ENCODE assay signal across 12 mouse cellular contexts in the genomic region with DNA sequence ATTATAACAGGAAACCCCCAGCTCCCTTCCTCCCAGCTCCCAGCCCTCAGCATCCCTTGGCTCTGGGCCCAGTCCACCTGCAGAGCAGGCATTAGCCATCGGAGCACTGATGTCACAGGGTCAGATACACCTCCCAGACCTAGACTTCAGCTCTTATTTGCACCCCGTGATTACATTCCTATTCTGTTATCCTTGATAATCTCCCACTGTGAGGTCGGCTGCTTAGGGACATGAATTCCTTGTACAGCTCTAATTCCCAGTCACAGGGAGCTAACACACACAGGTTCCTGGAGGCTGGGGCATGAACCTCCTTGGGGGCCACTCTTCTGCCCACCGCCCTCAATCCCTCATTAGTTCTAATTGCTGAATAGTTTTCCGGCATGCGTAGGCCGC. TPM values are rescaled to one million over a fixed set of nuclear protein-coding genes. Genes with fewer than 3 reads are reported as not detected.
A peak's percentile ranks its signal among the peaks of the same experiment; 100 is the strongest.
DNase-seq lines count a peak whose midpoint lies in the region; ATAC-seq lines count a peak whose summit lies in the region.
"Had no signal": no experiment of that assay in that cellular context is flagged by ENCODE, and none has a peak within 500 bp of the region (broad histone marks: within the 10 kb centered on the region; RNA-seq: fewer than 3 reads in every experiment).

No protein-coding gene starts in this region.

- H3K27ac ChIP-seq in midbrain, embryonic 10.5 days (replicated peaks) = 0 out of 2 replicates have a peak overlapping the region, but pooled peaks have one; percentile 18
- no peak overlapping the region for H3K27ac ChIP-seq in midbrain, embryonic 13.5 days
- peak overlapping the region; percentile 70 for H3K27ac ChIP-seq in kidney, embryonic 15.5 days

- WGBS in midbrain, embryonic 10.5 days = 39% methylated on average over 7 of the region's 7 CpGs
- 29% methylated on average over 7 of the region's 7 CpGs for WGBS in midbrain, embryonic 13.5 days
- WGBS in kidney, embryonic 15.5 days = 39% methylated on average over 7 of the region's 7 CpGs

- H3K4me1 ChIP-seq in midbrain, embryonic 10.5 days = peaks cover 14% of the 10 kb centered on the region
- peaks cover 12% of the 10 kb centered on the region for H3K4me1 ChIP-seq in midbrain, embryonic 13.5 days (replicated peaks)
- peaks cover 33% of the 10 kb centered on the region for H3K4me1 ChIP-seq in kidney, embryonic 15.5 days

- H3K9me3 ChIP-seq in midbrain, embryonic 10.5 days (replicated peaks) = no peaks in the 10 kb centered on the region
- no peaks in the 10 kb centered on the region for H3K9me3 ChIP-seq in midbrain, embryonic 13.5 days
- H3K9me3 ChIP-seq in kidney, embryonic 15.5 days (replicated peaks) = no peaks in the 10 kb centered on the region

- no peak for ATAC-seq in midbrain, embryonic 13.5 days
- peak; percentile 59; the same call in 1 of the 2 replicates for ATAC-seq in kidney, embryonic 15.5 days (replicated peaks; ENCODE audit: low FRiP score)
- ATAC-seq: intestine, embryonic 16.5 days had no signal

- peaks cover 60% of the 10 kb centered on the region for H3K27me3 ChIP-seq in midbrain, embryonic 10.5 days (ENCODE audit: low read depth, poor library complexity, severe bottlenecking)
- 0 out of 2 replicates have a peak, but pooled peaks cover 4% of the 10 kb centered on the region for H3K27me3 ChIP-seq in midbrain, embryonic 13.5 days
- H3K27me3 ChIP-seq in kidney, embryonic 15.5 days = no peaks in the 10 kb centered on the region

- H3K9ac ChIP-seq in midbrain, embryonic 13.5 days (replicated peaks) = no peak overlapping the region
- H3K9ac ChIP-seq in kidney, embryonic 15.5 days = no peak overlapping the region

- no peak overlapping the region for H3K4me2 ChIP-seq in midbrain, embryonic 13.5 days (replicated peaks)
- no peak overlapping the region for H3K4me2 ChIP-seq in kidney, embryonic 15.5 days
- H3K4me2 ChIP-seq: liver, embryonic 11.5 days had no signal

- no peaks in the 10 kb centered on the region for H3K36me3 ChIP-seq in midbrain, embryonic 10.5 days
- H3K36me3 ChIP-seq in midbrain, embryonic 13.5 days = no peaks in the 10 kb centered on the region
- no peaks in the 10 kb centered on the region for H3K36me3 ChIP-seq in kidney, embryonic 15.5 days

- H3K4me3 ChIP-seq in midbrain, embryonic 10.5 days = no peak overlapping the region
- no peak overlapping the region for H3K4me3 ChIP-seq in midbrain, embryonic 13.5 days (replicated peaks)
- H3K4me3 ChIP-seq in kidney, embryonic 15.5 days (replicated peaks) = no peak overlapping the region

- DNase-seq in embryo, embryonic 10 days (ENCODE audit: low spot score) = peak; percentile 40
- DNase-seq in embryo, embryonic 9.5 days (ENCODE audit: extremely low spot score) = no peak
- DNase-seq in midbrain, embryonic 10.5 days (ENCODE audit: low spot score) = peak; percentile 38
- DNase-seq in retina, postnatal 7 days (ENCODE audit: low read depth, low spot score) = peak; percentile 14
- no peak for DNase-seq in thymus, postnatal 0 days (ENCODE audit: low spot score)
- no peak for DNase-seq in lung, postnatal 36 days
- DNase-seq: heart, postnatal 4 days had no signal

RNA-seq across cellular contexts. Expression of a gene that starts 12.9 kb away (rescaled TPM):
- 145 and 171 TPM in 2 replicates for polyA plus RNA-seq in midbrain, embryonic 10.5 days (2016; fragmentation: Nextera tagmentation; extraction: Ambion mirVana)
- 191 and 206 TPM in 2 replicates for polyA plus RNA-seq in midbrain, embryonic 13.5 days (2015; fragmentation: Nextera tagmentation; extraction: Ambion mirVana)
- 294 and 312 TPM in 2 replicates for polyA plus RNA-seq in kidney, embryonic 15.5 days (2015; fragmentation: Nextera tagmentation; extraction: Ambion mirVana)
- polyA plus RNA-seq in thymus, postnatal 0 days (2015; fragmentation: Nextera tagmentation; extraction: Ambion mirVana) = 395 and 403 TPM in 2 replicates

RNA-seq across cellular contexts. Expression of a gene that starts 18.3 kb away (rescaled TPM):
- 0.75 TPM in 1 of 2 replicates, not detected in the other for polyA plus RNA-seq in midbrain, embryonic 10.5 days (2016; fragmentation: Nextera tagmentation; extraction: Ambion mirVana)
- not detected in 2 replicates for polyA plus RNA-seq in midbrain, embryonic 13.5 days (2015; fragmentation: Nextera tagmentation; extraction: Ambion mirVana)
- polyA plus RNA-seq in kidney, embryonic 15.5 days (2015; fragmentation: Nextera tagmentation; extraction: Ambion mirVana) = 1.2 and 2.5 TPM in 2 replicates
- 5.1 TPM in 1 of 2 replicates, not detected in the other for polyA plus RNA-seq in thymus, postnatal 0 days (2015; fragmentation: Nextera tagmentation; extraction: Ambion mirVana)
- polyA plus RNA-seq: liver, embryonic 11.5 days had no signal

RNA-seq across cellular contexts. Expression of a gene that starts 27.2 kb away (rescaled TPM):
- 0.41 and 0.50 TPM in 2 replicates for polyA plus RNA-seq in midbrain, embryonic 10.5 days (2016; fragmentation: Nextera tagmentation; extraction: Ambion mirVana)
- polyA plus RNA-seq in midbrain, embryonic 13.5 days (2015; fragmentation: Nextera tagmentation; extraction: Ambion mirVana) = 1.9 and 2.3 TPM in 2 replicates
- polyA plus RNA-seq in kidney, embryonic 15.5 days (2015; fragmentation: Nextera tagmentation; extraction: Ambion mirVana) = 1.8 and 2.3 TPM in 2 replicates
- polyA plus RNA-seq in thymus, postnatal 0 days (2015; fragmentation: Nextera tagmentation; extraction: Ambion mirVana) = 8.5 and 10.6 TPM in 2 replicates

RNA-seq across cellular contexts. Expression of a gene that starts 33.9 kb away (rescaled TPM):
- polyA plus RNA-seq in midbrain, embryonic 10.5 days (2016; fragmentation: Nextera tagmentation; extraction: Ambion mirVana) = 0.34 TPM in 1 of 2 replicates, not detected in the other
- polyA plus RNA-seq in midbrain, embryonic 13.5 days (2015; fragmentation: Nextera tagmentation; extraction: Ambion mirVana) = not detected in 2 replicates
- polyA plus RNA-seq in kidney, embryonic 15.5 days (2015; fragmentation: Nextera tagmentation; extraction: Ambion mirVana) = 0.62 and 1.3 TPM in 2 replicates
- polyA plus RNA-seq in thymus, postnatal 0 days (2015; fragmentation: Nextera tagmentation; extraction: Ambion mirVana) = 0.34 and 0.75 TPM in 2 replicates
- polyA plus RNA-seq: frontal cortex, adult 2 months had no signal

RNA-seq across cellular contexts. Expression of a gene that starts 40.9 kb away (rescaled TPM):
- 0.52 and 1.5 TPM in 2 replicates for polyA plus RNA-seq in midbrain, embryonic 10.5 days (2016; fragmentation: Nextera tagmentation; extraction: Ambion mirVana)
- 0.59 and 0.75 TPM in 2 replicates for polyA plus RNA-seq in midbrain, embryonic 13.5 days (2015; fragmentation: Nextera tagmentation; extraction: Ambion mirVana)
- polyA plus RNA-seq in kidney, embryonic 15.5 days (2015; fragmentation: Nextera tagmentation; extraction: Ambion mirVana) = 19.0 and 45.8 TPM in 2 replicates
- polyA plus RNA-seq in thymus, postnatal 0 days (2015; fragmentation: Nextera tagmentation; extraction: Ambion mirVana) = 14.1 and 14.3 TPM in 2 replicates

Comparison
In these comparisons a context has a peak if more than half of its experiments do, and no peak if none do; other contexts are left out.
1. DNase-seq: peak in embryo, embryonic 10 days (single experiment), midbrain, embryonic 10.5 days (single experiment) and retina, postnatal 7 days (single experiment); none in embryo, embryonic 9.5 days (single experiment), thymus, postnatal 0 days (single experiment) and lung, postnatal 36 days (single experiment).